Mouse (Mus musculus) right cerebral cortex, adult 2 months (tissue): Measurements from ENCODE around the gene St3gal4.

Source experiments
- DNase-seq, 2 experiments: peaks; one replicate each; pipeline ENCODE4 v3.0.0; 2021 to 2022; ENCODE audit warnings: low spot score in 2 of 2

The St3gal4 gene

GRCm38 (mm10) chr9:35016762-35017161, 102.3 kb downstream of the St3gal4 start:
- DNase-seq, result no peak

GRCm38 (mm10) chr9:35007697-35008341, 111.2 kb downstream of the St3gal4 start:
- DNase-seq, result no peak

- DNase-seq, result no peak
Measured at GRCm38 (mm10) chr9:35004113-35004512, 115.0 kb downstream of the St3gal4 start.

- no peak for DNase-seq
Measured at GRCm38 (mm10) chr9:34997880-34998865, 120.9 kb downstream of the St3gal4 start.
